Mouse (Mus musculus): Measurements from ENCODE around the gene Med13l.

DNA sequence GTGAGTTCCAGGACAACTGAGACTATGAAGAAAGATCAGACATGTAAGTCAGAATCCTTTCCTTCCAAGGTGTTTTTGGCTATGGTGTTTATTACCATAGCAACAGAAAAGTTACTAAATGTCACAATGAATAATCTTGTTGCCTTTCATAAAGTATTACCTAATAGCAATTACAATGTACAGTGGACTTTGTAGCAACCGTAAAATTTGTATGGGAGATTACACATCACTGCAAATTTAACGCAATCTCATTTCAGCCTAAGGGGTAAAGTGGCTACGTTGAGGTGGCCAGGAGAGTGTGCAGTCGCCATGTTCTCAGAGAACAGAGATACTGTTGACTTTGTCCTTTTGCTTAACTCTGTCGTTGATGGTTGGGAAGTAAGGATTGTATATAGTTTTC lies 61.9 kb downstream of the Med13l start:
- no peak for TF ChIP-seq CTCF (IDR thresholded peaks at IDR 0.05; ENCODE audit: low read depth, low read length)
- no peak for TF ChIP-seq POLR2A (IDR thresholded peaks at IDR 0.05; ENCODE audit: extremely low read depth, insufficient read depth, low read length)

Data from liver, adult 2 months (tissue).